12 mouse cellular contexts compared by ENCODE assay signal in the genomic region with DNA sequence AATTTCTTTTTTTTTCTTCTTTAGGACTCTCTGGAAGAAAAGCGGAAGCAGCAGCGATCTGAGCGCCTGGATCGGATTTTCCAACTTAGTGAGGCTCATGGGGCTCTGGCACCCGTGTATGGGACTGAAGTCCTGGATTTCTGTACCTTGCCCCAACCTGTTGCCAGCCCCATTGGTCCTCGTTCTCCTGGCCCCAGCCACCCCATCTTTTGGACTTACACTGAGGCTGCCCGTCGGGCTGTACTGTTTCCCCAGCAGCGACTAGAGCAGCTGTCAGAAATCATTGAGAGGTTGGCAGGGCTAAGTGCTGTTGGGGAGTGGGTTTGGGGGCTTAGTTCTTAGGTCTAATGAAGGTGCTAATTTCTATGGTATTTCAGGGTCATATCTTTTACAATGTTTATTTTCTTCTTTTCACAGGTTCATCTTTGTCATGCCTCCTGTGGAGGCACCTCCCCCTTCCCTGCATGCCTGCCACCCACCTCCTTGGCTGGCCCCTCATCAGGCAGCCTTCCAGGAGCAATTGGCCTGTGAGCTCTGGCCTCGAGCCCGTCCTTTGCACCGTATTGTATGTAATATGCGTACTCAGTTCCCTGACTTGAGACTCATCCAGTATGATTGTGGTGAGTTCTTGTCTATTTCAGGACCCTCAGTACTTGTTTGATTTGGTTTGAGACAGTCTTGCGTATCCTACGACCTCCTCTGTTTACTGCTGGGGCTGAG. TPM values are rescaled to one million over a fixed set of nuclear protein-coding genes. Genes with fewer than 3 reads are reported as not detected.
DNase-seq lines count a peak whose midpoint lies in the region; ATAC-seq lines count a peak whose summit lies in the region.
"Had no signal": no experiment of that assay in that cellular context is flagged by ENCODE, and none has a peak within 500 bp of the region (broad histone marks: within the 10 kb centered on the region; RNA-seq: fewer than 3 reads in every experiment).

No protein-coding gene starts in this region.

- no peaks in the 10 kb centered on the region for H3K4me1 ChIP-seq in hindbrain, embryonic 16.5 days (ENCODE audit: control insufficient read depth, insufficient read depth, low read depth, low read length)
- no peaks in the 10 kb centered on the region for H3K4me1 ChIP-seq in hindbrain, embryonic 14.5 days (replicated peaks; ENCODE audit: control insufficient read depth, insufficient read depth, low read length)
- H3K4me1 ChIP-seq: heart, embryonic 13.5 days had no signal

- no peaks in the 10 kb centered on the region for H3K9me3 ChIP-seq in hindbrain, embryonic 16.5 days (ENCODE audit: control insufficient read depth, low read length)
- no peaks in the 10 kb centered on the region for H3K9me3 ChIP-seq in hindbrain, embryonic 14.5 days (ENCODE audit: control insufficient read depth, low read length)
- H3K9me3 ChIP-seq: heart, embryonic 13.5 days had no signal

- no peak overlapping the region for H3K4me3 ChIP-seq in hindbrain, embryonic 16.5 days (ENCODE audit: low read length)
- H3K4me3 ChIP-seq in hindbrain, embryonic 14.5 days (replicated peaks; ENCODE audit: low read length) = no peak overlapping the region
- H3K4me3 ChIP-seq: heart, embryonic 13.5 days had no signal

- no peak overlapping the region for H3K27ac ChIP-seq in hindbrain, embryonic 16.5 days (ENCODE audit: low read depth, low read length)
- H3K27ac ChIP-seq in hindbrain, embryonic 14.5 days = no peak overlapping the region
- H3K27ac ChIP-seq: heart, embryonic 13.5 days had no signal

- WGBS in hindbrain, embryonic 16.5 days = 84% methylated on average over 15 of the region's 15 CpGs
- WGBS in hindbrain, embryonic 14.5 days = 89% methylated on average over 15 of the region's 15 CpGs

- ATAC-seq in hindbrain, embryonic 16.5 days = 0 out of 2 replicates have a peak, but pooled peaks have one; percentile 63
- no peak for ATAC-seq in hindbrain, embryonic 14.5 days (ENCODE audit: low FRiP score)
- no peak for ATAC-seq in CD4-positive, CD25-positive, alpha-beta regulatory T cell, adult 4 months
- ATAC-seq: forebrain, embryonic 16.5 days had no signal

- H3K4me2 ChIP-seq in hindbrain, embryonic 16.5 days (ENCODE audit: low read length) = no peak overlapping the region
- H3K4me2 ChIP-seq in hindbrain, embryonic 14.5 days (replicated peaks) = no peak overlapping the region
- H3K4me2 ChIP-seq: heart, embryonic 13.5 days had no signal

- H3K36me3 ChIP-seq in hindbrain, embryonic 16.5 days (ENCODE audit: control insufficient read depth, insufficient read depth, low read length) = peaks cover 33% of the 10 kb centered on the region
- peaks cover 87% of the 10 kb centered on the region for H3K36me3 ChIP-seq in hindbrain, embryonic 14.5 days (replicated peaks; ENCODE audit: control insufficient read depth, insufficient read depth)

- no peak overlapping the region for H3K9ac ChIP-seq in hindbrain, embryonic 16.5 days (ENCODE audit: low read depth, low read length)
- no peak overlapping the region for H3K9ac ChIP-seq in hindbrain, embryonic 14.5 days
- H3K9ac ChIP-seq: heart, embryonic 13.5 days had no signal

- peak; percentile 57 for DNase-seq in adrenal gland, adult 2 months
- no peak for DNase-seq in adrenal gland, adult 8-10 months
- no peak for DNase-seq in hindbrain, embryonic 14.5 days (ENCODE audit: low spot score)
- peak; percentile 23 for DNase-seq in MN1 (ENCODE audit: low spot score)
- DNase-seq in cerebellum, postnatal 10 days = peak; percentile 93 to 95
- DNase-seq in ovary, postnatal 10 days (ENCODE audit: low spot score) = no peak
- DNase-seq: lung, adult 2 months; spleen, adult 18-20 months had no signal

- no peaks in the 10 kb centered on the region for H3K27me3 ChIP-seq in hindbrain, embryonic 16.5 days (replicated peaks; ENCODE audit: control insufficient read depth, insufficient read depth, low read length)
- H3K27me3 ChIP-seq in hindbrain, embryonic 14.5 days (ENCODE audit: control insufficient read depth, insufficient read depth, low read length) = no peaks in the 10 kb centered on the region
- H3K27me3 ChIP-seq: heart, embryonic 13.5 days had no signal

RNA-seq across cellular contexts. Expression of a gene that starts 11.9 kb away (rescaled TPM):
- not detected for total RNA-seq in adrenal gland, adult 2 months (2021)
- 0.39 and 2.5 TPM in 2 replicates for polyA plus RNA-seq in adrenal gland, adult 2 months (2012; rRNA removed)
- not detected for total RNA-seq in adrenal gland, adult 8-10 months (2022)
- 4.3 and 6.2 TPM in 2 replicates for polyA plus RNA-seq in hindbrain, embryonic 16.5 days (2015; fragmentation: Nextera tagmentation; extraction: Ambion mirVana)
- polyA plus RNA-seq in hindbrain, embryonic 14.5 days (2014; fragmentation: Nextera tagmentation; extraction: Ambion mirVana) = 7.1 and 10.3 TPM in 2 replicates
- polyA plus RNA-seq in CD4-positive, CD25-positive, alpha-beta regulatory T cell, adult 4 months (2017; shearing (Covaris generic)) = 10 to 100 TPM; 39.7 to 91.0 TPM

RNA-seq across cellular contexts. Expression of a gene that starts 23.9 kb away (rescaled TPM):
- 10 to 100 TPM; 37.3 to 44.4 TPM for total RNA-seq in adrenal gland, adult 2 months (2021)
- polyA plus RNA-seq in adrenal gland, adult 2 months (2012; rRNA removed) = 48.3 and 53.2 TPM in 2 replicates
- 10 to 100 TPM; 50.0 to 65.5 (median 55.9) TPM for total RNA-seq in adrenal gland, adult 8-10 months (2022)
- polyA plus RNA-seq in hindbrain, embryonic 16.5 days (2015; fragmentation: Nextera tagmentation; extraction: Ambion mirVana) = 60.5 and 60.9 TPM in 2 replicates
- 53.5 and 64.3 TPM in 2 replicates for polyA plus RNA-seq in hindbrain, embryonic 14.5 days (2014; fragmentation: Nextera tagmentation; extraction: Ambion mirVana)
- polyA plus RNA-seq in CD4-positive, CD25-positive, alpha-beta regulatory T cell, adult 4 months (2017; shearing (Covaris generic)) = 100 to 1,000 TPM; 109 to 138 TPM

RNA-seq across cellular contexts. Expression of a gene that starts 29.9 kb away (rescaled TPM):
- 10 to 100 TPM; 19.1 to 19.7 TPM for total RNA-seq in adrenal gland, adult 2 months (2021)
- polyA plus RNA-seq in adrenal gland, adult 2 months (2012; rRNA removed) = 4.0 and 6.7 TPM in 2 replicates
- 10 to 100 TPM; 21.9 to 28.0 (median 26.2) TPM for total RNA-seq in adrenal gland, adult 8-10 months (2022)
- polyA plus RNA-seq in hindbrain, embryonic 16.5 days (2015; fragmentation: Nextera tagmentation; extraction: Ambion mirVana) = 13.2 and 13.7 TPM in 2 replicates
- 15.6 TPM in 2 replicates for polyA plus RNA-seq in hindbrain, embryonic 14.5 days (2014; fragmentation: Nextera tagmentation; extraction: Ambion mirVana)
- polyA plus RNA-seq in CD4-positive, CD25-positive, alpha-beta regulatory T cell, adult 4 months (2017; shearing (Covaris generic)) = 10 to 100 TPM; 29.9 to 31.9 TPM

RNA-seq across cellular contexts. Expression of a gene that starts 37.5 kb away (rescaled TPM):
- 10 to 100 TPM; 68.6 to 90.2 TPM for total RNA-seq in adrenal gland, adult 2 months (2021)
- 29.3 and 41.2 TPM in 2 replicates for polyA plus RNA-seq in adrenal gland, adult 2 months (2012; rRNA removed)
- 100 to 1,000 TPM; 103 to 156 (median 120) TPM for total RNA-seq in adrenal gland, adult 8-10 months (2022)
- polyA plus RNA-seq in hindbrain, embryonic 16.5 days (2015; fragmentation: Nextera tagmentation; extraction: Ambion mirVana) = 37.9 and 38.7 TPM in 2 replicates
- polyA plus RNA-seq in hindbrain, embryonic 14.5 days (2014; fragmentation: Nextera tagmentation; extraction: Ambion mirVana) = 62.1 and 67.3 TPM in 2 replicates
- 10 to 100 TPM in 1 of 2 experiments, 1 to 10 TPM in 1; 9.1 to 11.4 TPM for polyA plus RNA-seq in CD4-positive, CD25-positive, alpha-beta regulatory T cell, adult 4 months (2017; shearing (Covaris generic))

RNA-seq across cellular contexts. Expression of a gene that starts 39.1 kb away (rescaled TPM):
- 10 to 100 TPM in 1 of 2 experiments, 1 to 10 TPM in 1; 7.6 to 11.4 TPM for total RNA-seq in adrenal gland, adult 2 months (2021)
- polyA plus RNA-seq in adrenal gland, adult 2 months (2012; rRNA removed) = 4.8 and 6.1 TPM in 2 replicates
- total RNA-seq in adrenal gland, adult 8-10 months (2022) = 10 to 100 TPM in 2 of 4 experiments, 1 to 10 TPM in 2; 8.8 to 13.0 (median 10.5) TPM
- 11.6 and 13.3 TPM in 2 replicates for polyA plus RNA-seq in hindbrain, embryonic 16.5 days (2015; fragmentation: Nextera tagmentation; extraction: Ambion mirVana)
- polyA plus RNA-seq in hindbrain, embryonic 14.5 days (2014; fragmentation: Nextera tagmentation; extraction: Ambion mirVana) = 9.2 and 9.8 TPM in 2 replicates
- under 1 TPM; 0.56 to 0.70 TPM for polyA plus RNA-seq in CD4-positive, CD25-positive, alpha-beta regulatory T cell, adult 4 months (2017; shearing (Covaris generic))

Comparison
In these comparisons a context has a peak if more than half of its experiments do, and no peak if none do; other contexts are left out.
1. DNase-seq: peak in adrenal gland, adult 2 months (single experiment), MN1 (single experiment) and cerebellum, postnatal 10 days (2 of 2); none in adrenal gland, adult 8-10 months (single experiment), hindbrain, embryonic 14.5 days (single experiment) and ovary, postnatal 10 days (single experiment).